Mouse (Mus musculus): ENCODE results near the gene Gtf3a. TPM values are rescaled to one million over a fixed set of nuclear protein-coding genes. Genes with fewer than 3 reads are reported as not detected.
A peak's percentile ranks its signal among the peaks of the same experiment; 100 is the strongest.
"Not testable (repeated sequence)": the region's sequence is repeated elsewhere in the genome, so short reads cannot be mapped to it uniquely, and the experiment has no call there.

Gtf3a gene
- polyA plus RNA-seq, 1 experiment from 2014 or later, result 99.5 TPM

GRCm38 (mm10) chr5:146940219-146940618 is 8.2 kb upstream of the Gtf3a start:
- H3K9me3 ChIP-seq, result no peaks in the 10 kb centered on the region
- ATAC-seq (ENCODE audit: low FRiP score), result 0 out of 2 replicates have a peak, but pooled peaks have one; percentile 9

GRCm38 (mm10) chr5:146941939-146942338 is 6.5 kb upstream of the Gtf3a start:
- H3K9me3 ChIP-seq; H3K9ac ChIP-seq; H3K4me1 ChIP-seq (replicated peaks); H3K4me3 ChIP-seq; H3K4me2 ChIP-seq; H3K27ac ChIP-seq; H3K36me3 ChIP-seq; ATAC-seq (ENCODE audit: low FRiP score); H3K27me3 ChIP-seq: not testable (repeated sequence)
- WGBS, result 48% methylated on average over 2 of the region's 2 CpGs

More at GRCm38 (mm10) chr5:146940219-146940618, 8.2 kb upstream of the Gtf3a start:
- Histone ChIP-seq H3K9ac (no peak overlapping the region), H3K4me3 (no peak overlapping the region), H3K4me2 (no peak overlapping the region), H3K27ac (no peak overlapping the region), H3K36me3 (no peaks in the 10 kb centered on the region), H3K4me1 (replicated peaks) (no peaks in the 10 kb centered on the region), H3K27me3 (peaks cover 8% of the 10 kb centered on the region; the same call in 1 of the 2 replicates)
- 22% methylated on average over 7 of the region's 7 CpGs for WGBS

- Histone ChIP-seq H3K4me2 (no peak overlapping the region), H3K36me3 (no peaks in the 10 kb centered on the region), H3K4me1 (replicated peaks) (0 out of 2 replicates have a peak, but pooled peaks cover 2% of the 10 kb centered on the region), H3K27me3 (0 out of 2 replicates have a peak, but pooled peaks cover 5% of the 10 kb centered on the region), H3K27ac (no peak overlapping the region), H3K9me3 (no peaks in the 10 kb centered on the region), H3K4me3 (no peak overlapping the region), H3K9ac (no peak overlapping the region)
- no peak for ATAC-seq (ENCODE audit: low FRiP score)
- WGBS, result 70% methylated on average over 15 of the region's 15 CpGs
Measured at GRCm38 (mm10) chr5:146942965-146943364, 5.5 kb upstream of the Gtf3a start.

- 94% methylated on average over 2 of the region's 2 CpGs for WGBS
- no peak for ATAC-seq (ENCODE audit: low FRiP score)
Measured at GRCm38 (mm10) chr5:146944568-146944967, 3.9 kb upstream of the Gtf3a start.

DNA sequence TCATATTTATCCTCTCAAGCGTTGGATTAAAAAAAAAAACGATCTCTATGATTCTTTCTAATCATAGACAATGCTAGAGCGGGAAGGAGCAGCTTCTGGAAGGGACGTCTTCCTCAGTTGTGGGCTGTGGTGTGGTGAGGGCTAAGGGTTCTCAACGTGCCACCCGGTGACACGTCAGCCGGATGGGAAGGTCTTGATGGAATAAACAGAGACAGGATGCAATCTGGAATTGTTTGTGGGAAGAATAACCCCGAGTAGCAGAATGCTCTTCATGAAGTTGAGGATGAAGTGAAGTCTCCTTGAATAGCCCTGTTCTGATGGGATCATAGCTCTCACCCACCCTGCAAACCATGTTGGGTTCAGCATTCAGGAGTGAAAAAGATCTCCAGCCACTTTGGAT is 1.8 kb upstream of the Gtf3a start:
- no peak overlapping the region for H3K27ac ChIP-seq
- no peak overlapping the region for H3K4me2 ChIP-seq
- H3K4me3 ChIP-seq, result no peak overlapping the region
- H3K4me1 ChIP-seq (replicated peaks), result peaks cover 17% of the 10 kb centered on the region
- no peak overlapping the region for H3K9ac ChIP-seq
- 92% methylated on average over 9 of the region's 9 CpGs for WGBS
- peaks cover 11% of the 10 kb centered on the region for H3K36me3 ChIP-seq
- ATAC-seq (ENCODE audit: low FRiP score), result no peak
- H3K27me3 ChIP-seq, result 0 out of 2 replicates have a peak, but pooled peaks cover 5% of the 10 kb centered on the region
- H3K9me3 ChIP-seq, result no peaks in the 10 kb centered on the region

More at GRCm38 (mm10) chr5:146944568-146944967, 3.9 kb upstream of the Gtf3a start:
- Histone ChIP-seq H3K4me2 (no peak overlapping the region), H3K27ac (no peak overlapping the region), H3K9me3 (no peaks in the 10 kb centered on the region), H3K36me3 (no peaks in the 10 kb centered on the region), H3K27me3 (0 out of 2 replicates have a peak, but pooled peaks cover 5% of the 10 kb centered on the region), H3K4me1 (replicated peaks) (peaks cover 11% of the 10 kb centered on the region), H3K4me3 (no peak overlapping the region), H3K9ac (no peak overlapping the region)

DNA sequence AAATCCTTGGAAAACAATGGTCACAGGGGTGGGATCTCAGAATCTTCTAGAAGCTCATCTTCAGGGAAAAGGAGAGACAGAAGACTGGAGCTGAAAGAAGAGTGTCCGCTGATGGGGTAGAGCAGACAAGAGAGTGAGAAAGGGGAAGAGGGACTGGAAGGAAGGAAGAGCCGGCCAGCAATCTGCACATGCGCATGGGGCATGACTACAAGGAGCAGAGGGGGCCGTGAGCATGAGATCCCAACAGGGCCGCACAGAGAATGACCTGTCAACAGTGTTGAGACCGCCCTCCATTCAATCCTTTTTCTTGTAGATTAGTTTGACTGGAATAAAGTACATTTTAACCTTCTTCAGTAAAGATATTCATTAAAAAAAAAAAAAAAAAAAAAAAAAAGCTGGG is 960 bp upstream of the Gtf3a start:
- no peak overlapping the region for H3K27ac ChIP-seq
- H3K4me3 ChIP-seq, result no peak overlapping the region
- H3K4me1 ChIP-seq (replicated peaks), result peaks cover 17% of the 10 kb centered on the region
- 93% methylated on average over 6 of the region's 6 CpGs for WGBS
- peaks cover 20% of the 10 kb centered on the region for H3K36me3 ChIP-seq
- H3K4me2 ChIP-seq, result no peak overlapping the region
- H3K9ac ChIP-seq, result no peak overlapping the region
- no peak for ATAC-seq (ENCODE audit: low FRiP score)
- H3K9me3 ChIP-seq, result no peaks in the 10 kb centered on the region
- 0 out of 2 replicates have a peak, but pooled peaks cover 5% of the 10 kb centered on the region for H3K27me3 ChIP-seq

DNA sequence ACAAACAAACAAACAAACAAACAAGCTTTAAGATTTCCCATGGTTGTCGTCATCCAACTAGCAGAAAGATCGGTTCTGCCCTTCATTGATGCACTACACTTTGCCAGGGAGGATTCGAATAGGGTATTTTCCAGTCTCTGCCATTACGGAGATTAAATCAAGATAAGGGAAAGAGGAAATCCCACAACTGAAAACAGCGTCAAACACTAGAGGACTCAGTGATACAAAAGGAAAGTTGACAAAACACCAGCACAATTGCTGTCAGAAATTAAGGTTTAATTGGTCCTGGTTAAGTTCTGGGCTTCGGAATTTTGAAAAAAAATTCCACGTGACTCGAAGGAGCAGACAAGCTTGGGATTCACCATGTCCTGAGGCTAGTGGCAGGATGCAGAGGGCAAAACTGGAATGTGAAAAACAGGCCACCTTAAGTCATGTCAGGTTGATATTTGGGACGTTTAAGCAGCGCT is 383 bp upstream of the Gtf3a start:
- 25% methylated on average over 10 of the region's 10 CpGs for WGBS
- H3K27ac ChIP-seq, result peak overlapping the region; percentile 83
- no peaks in the 10 kb centered on the region for H3K9me3 ChIP-seq
- H3K4me3 ChIP-seq, result peak overlapping the region; percentile 80
- peak overlapping the region; percentile 92 for H3K9ac ChIP-seq
- peaks cover 25% of the 10 kb centered on the region for H3K36me3 ChIP-seq
- no peak for ATAC-seq (ENCODE audit: low FRiP score)
- H3K27me3 ChIP-seq, result 0 out of 2 replicates have a peak, but pooled peaks cover 5% of the 10 kb centered on the region
- peak overlapping the region; percentile 96 for H3K4me2 ChIP-seq
- peaks cover 17% of the 10 kb centered on the region for H3K4me1 ChIP-seq (replicated peaks)

- peaks cover 5% of the 10 kb centered on the region for H3K4me1 ChIP-seq (replicated peaks)
- H3K4me2 ChIP-seq, result no peak overlapping the region
- H3K9ac ChIP-seq, result no peak overlapping the region
- no peaks in the 10 kb centered on the region for H3K27me3 ChIP-seq
- ATAC-seq (ENCODE audit: low FRiP score), result no peak
- no peak overlapping the region for H3K27ac ChIP-seq
- 91% methylated on average over 7 of the region's 7 CpGs for WGBS
- H3K4me3 ChIP-seq, result no peak overlapping the region
- peaks cover 85% of the 10 kb centered on the region for H3K36me3 ChIP-seq
- no peaks in the 10 kb centered on the region for H3K9me3 ChIP-seq
Measured at GRCm38 (mm10) chr5:146954576-146954975, 6.1 kb downstream of the Gtf3a start.

DNA sequence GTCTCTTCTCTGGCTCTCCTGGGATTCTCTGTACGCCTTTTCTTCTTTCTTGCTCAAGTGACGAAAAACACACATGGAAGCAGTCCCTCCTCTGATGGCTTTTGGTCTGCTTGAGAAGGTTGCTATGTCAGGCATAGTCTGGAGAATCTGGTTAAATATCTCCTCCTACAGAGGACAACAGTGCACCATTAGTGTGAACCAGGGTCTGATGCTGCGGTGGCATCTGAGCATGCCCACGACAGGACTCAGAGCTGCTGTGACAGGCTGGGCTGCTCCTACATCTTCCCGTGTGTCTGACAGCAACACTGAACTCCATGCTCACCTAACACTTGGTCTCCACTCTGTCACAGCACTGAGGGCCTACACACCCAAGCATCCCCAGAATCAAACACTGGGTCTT is 7.2 kb downstream of the Gtf3a start:
- Histone ChIP-seq H3K36me3 (peaks cover 87% of the 10 kb centered on the region), H3K27me3 (no peaks in the 10 kb centered on the region), H3K4me3 (no peak overlapping the region), H3K9me3 (no peaks in the 10 kb centered on the region), H3K4me2 (no peak overlapping the region), H3K4me1 (replicated peaks) (no peaks in the 10 kb centered on the region), H3K27ac (no peak overlapping the region), H3K9ac (no peak overlapping the region)
- 84% methylated on average over 5 of the region's 5 CpGs for WGBS
- ATAC-seq (ENCODE audit: low FRiP score), result no peak

DNA sequence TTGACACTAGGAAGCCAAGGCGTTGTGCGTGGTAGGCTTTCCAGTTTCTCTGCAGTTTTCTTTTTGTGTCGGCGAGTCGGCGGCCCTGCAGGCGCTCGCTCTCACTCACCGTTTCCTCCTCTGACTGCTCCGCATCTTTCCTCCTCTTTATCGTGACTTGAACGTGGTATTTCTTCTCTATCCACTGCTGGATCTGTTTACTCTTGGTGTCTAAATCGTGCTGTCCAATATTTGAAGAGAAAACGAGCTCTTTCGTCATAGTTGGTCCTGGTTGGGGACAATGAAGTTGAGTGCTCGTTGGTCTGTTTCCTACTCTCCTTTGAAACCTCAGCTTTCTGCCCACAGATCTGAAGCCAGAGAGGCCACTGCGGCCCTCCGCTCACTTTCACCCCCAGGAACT is 8.2 kb downstream of the Gtf3a start:
- WGBS, result 93% methylated on average over 18 of the region's 18 CpGs
- H3K9ac ChIP-seq, result no peak overlapping the region
- no peaks in the 10 kb centered on the region for H3K9me3 ChIP-seq
- H3K4me1 ChIP-seq (replicated peaks), result no peaks in the 10 kb centered on the region
- no peak overlapping the region for H3K4me2 ChIP-seq
- no peak for ATAC-seq (ENCODE audit: low FRiP score)
- no peaks in the 10 kb centered on the region for H3K27me3 ChIP-seq
- H3K27ac ChIP-seq, result no peak overlapping the region
- peaks cover 80% of the 10 kb centered on the region for H3K36me3 ChIP-seq
- H3K4me3 ChIP-seq, result no peak overlapping the region

DNA sequence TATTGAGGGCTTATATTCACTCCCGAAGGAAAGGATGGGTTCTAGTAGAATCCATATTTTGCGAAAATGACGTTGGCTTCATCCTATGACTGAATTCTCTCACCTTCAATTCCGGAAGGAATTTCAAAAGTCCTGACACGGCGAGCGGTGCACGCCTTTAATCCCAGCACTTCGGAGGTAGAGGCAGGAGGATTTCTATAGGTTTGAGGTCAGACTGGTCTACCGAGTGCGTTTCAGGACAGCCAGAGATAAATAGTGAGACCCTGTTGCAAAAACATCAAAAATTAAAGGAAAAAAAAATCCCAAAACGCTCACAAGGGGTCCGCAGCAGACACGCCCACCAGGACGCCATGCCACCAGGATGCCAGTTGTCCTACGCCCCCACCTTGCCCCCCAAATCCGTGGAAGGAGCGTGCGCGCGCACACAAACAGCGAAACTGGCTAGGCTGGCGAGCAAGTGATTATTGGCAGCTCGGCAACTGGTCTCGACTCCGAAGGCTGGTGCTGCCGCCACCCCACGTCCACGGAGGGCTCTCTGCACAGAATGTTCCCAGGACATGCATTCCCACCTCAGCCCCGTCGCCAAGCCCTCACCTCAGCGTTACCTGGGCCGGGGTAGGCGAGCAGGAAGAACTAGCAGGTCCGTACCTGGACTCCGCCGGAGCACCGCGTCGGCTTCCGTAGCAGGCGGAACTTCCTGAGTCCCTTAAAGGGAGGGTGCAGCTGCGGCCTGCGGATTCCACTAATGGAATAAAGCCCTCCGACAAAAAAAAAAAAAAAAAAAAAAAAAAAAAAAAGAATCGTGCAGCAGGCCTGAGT is 14.9 kb downstream of the Gtf3a start, which contains the start of gene Mtif3:
Gene Mtif3, minus strand, starts transcription at position 683 of the 819 bp plus-strand sequence.
- WGBS, result 2% methylated on average over 46 of the region's 46 CpGs
- peaks cover 13% of the 10 kb centered on the region for H3K4me1 ChIP-seq (replicated peaks)
- ATAC-seq (ENCODE audit: low FRiP score), result peak; percentile 74

GRCm38 (mm10) chr5:146963937-146964278 is 15.5 kb downstream of the Gtf3a start:
- Histone ChIP-seq H3K4me2 (peak overlapping the region; percentile 81), H3K27ac (no peak overlapping the region), H3K4me1 (replicated peaks) (peaks cover 13% of the 10 kb centered on the region), H3K9ac (peak overlapping the region; percentile 49; the same call in 1 of the 2 replicates), H3K27me3 (peaks cover 3% of the 10 kb centered on the region; the same call in 1 of the 2 replicates), H3K4me3 (peak overlapping the region; percentile 85), H3K36me3 (peaks cover 13% of the 10 kb centered on the region), H3K9me3 (no peaks in the 10 kb centered on the region)
- 57% methylated on average over 8 of the region's 8 CpGs for WGBS
- ATAC-seq (ENCODE audit: low FRiP score), result peak; percentile 22; the same call in 1 of the 2 replicates

More for the DNA sequence above, 14.9 kb downstream of the Gtf3a start, which contains the start of gene Mtif3:
- H3K27me3 ChIP-seq, result peaks cover 3% of the 10 kb centered on the region; the same call in 1 of the 2 replicates
- peak within 1 kb of the TSS; percentile 85 for H3K4me3 ChIP-seq
- H3K36me3 ChIP-seq, result peaks cover 19% of the 10 kb centered on the region
- H3K9ac ChIP-seq, result peak within 1 kb of the TSS; percentile 86
- H3K9me3 ChIP-seq, result no peaks in the 10 kb centered on the region
- H3K4me2 ChIP-seq, result peak within 1 kb of the TSS; percentile 81
- peak within 1 kb of the TSS; percentile 78 for H3K27ac ChIP-seq

Measured in hindbrain, embryonic 13.5 days (tissue).